Mouse (Mus musculus) B cell, adult (primary cell): Measurements from ENCODE around the gene Gm13057. TPM values are rescaled to one million over a fixed set of nuclear protein-coding genes. Genes with fewer than 3 reads are reported as not detected.

Experiments
- total RNA-seq: library from RNA; stranded (reverse); gene quantifications from 4 replicates; pipeline ENCODE4 v1.2.4, GENCODE M21; 2023; ENCODE audit not compliant: inconsistent age

Gene Gm13057
- total RNA-seq = not detected in 4 replicates

GRCm38 (mm10) chr4:143551400-143551799, at the start of gene Gm13057, which contains the start of gene BC080695:
Gm13057 (plus strand) TSS chr4:143551709.
BC080695 (plus strand) TSS chr4:143551700.

GRCm38 (mm10) chr4:143511043-143511442, 40.5 kb upstream of the Gm13057 start, which contains the start of gene Gm13043:
Gm13043 (plus strand) TSS chr4:143511343.

GRCm38 (mm10) chr4:143535654-143536053, 15.9 kb upstream of the Gm13057 start, which contains the start of gene Gm13040:
Gm13040 (plus strand) TSS chr4:143535954.

Other genes starting within 250 kb of the Gm13057 start
- not detected in 4 replicates for gene Lrrc38, start 202.0 kb upstream of the Gm13057 start, total RNA-seq
- not detected in 4 replicates for gene Pramel1, start 157.3 kb upstream of the Gm13057 start, total RNA-seq
- gene Pramef8, start 139.3 kb upstream of the Gm13057 start, total RNA-seq = 58.5 to 72.0 TPM (median 67.7 TPM) in 4 replicates
- not detected in 4 replicates for gene Oog4, start 101.4 kb upstream of the Gm13057 start, total RNA-seq
- gene Gm13043, start 40.4 kb upstream of the Gm13057 start, total RNA-seq = not detected in 4 replicates
- gene Gm13040, start 15.8 kb upstream of the Gm13057 start, total RNA-seq = not detected in 4 replicates
- not detected in 4 replicates for gene BC080695, start within 50 bp of the Gm13057 start, total RNA-seq
- gene Gm13083, start 63.3 kb downstream of the Gm13057 start, total RNA-seq = not detected in 4 replicates
- not detected in 4 replicates for gene Gm13088, start 105.5 kb downstream of the Gm13057 start, total RNA-seq
- gene Gm13089, start 151.0 kb downstream of the Gm13057 start, total RNA-seq = not detected in 4 replicates
- gene Gm13078, start 167.7 kb downstream of the Gm13057 start, total RNA-seq = not detected in 4 replicates
- not detected in 4 replicates for gene Gm13023, start 237.6 kb downstream of the Gm13057 start, total RNA-seq